Mouse (Mus musculus): ENCODE results near the gene St3gal6.

DNA sequence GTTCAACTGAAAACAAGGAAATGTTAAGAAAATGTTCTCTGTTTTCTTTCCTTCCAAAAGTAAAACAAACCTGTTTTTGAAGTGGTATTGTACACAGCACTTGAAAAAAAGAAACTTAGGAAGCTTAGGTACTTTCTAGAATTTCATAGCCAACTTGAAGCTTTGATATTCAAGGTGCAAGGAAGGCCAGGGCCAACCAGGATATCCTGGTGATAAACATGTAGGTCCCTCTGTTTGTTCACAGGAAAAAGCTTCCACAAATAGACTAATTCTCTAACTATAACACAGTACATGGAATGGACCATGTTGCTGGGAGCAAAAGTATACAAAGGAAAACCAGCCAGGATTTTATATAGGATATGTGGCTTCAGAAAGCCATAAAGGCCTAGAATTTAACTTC, 27.3 kb downstream of the St3gal6 start:
- TF ChIP-seq CTCF (IDR thresholded peaks at IDR 0.05) (no peak), POLR2A (IDR thresholded peaks at IDR 0.05; ENCODE audit: insufficient read depth, low read depth, low read length) (no peak)

Data from heart, adult 2 months (tissue).